ENCODE assay signal across 7 mouse cellular contexts in the genomic region with DNA sequence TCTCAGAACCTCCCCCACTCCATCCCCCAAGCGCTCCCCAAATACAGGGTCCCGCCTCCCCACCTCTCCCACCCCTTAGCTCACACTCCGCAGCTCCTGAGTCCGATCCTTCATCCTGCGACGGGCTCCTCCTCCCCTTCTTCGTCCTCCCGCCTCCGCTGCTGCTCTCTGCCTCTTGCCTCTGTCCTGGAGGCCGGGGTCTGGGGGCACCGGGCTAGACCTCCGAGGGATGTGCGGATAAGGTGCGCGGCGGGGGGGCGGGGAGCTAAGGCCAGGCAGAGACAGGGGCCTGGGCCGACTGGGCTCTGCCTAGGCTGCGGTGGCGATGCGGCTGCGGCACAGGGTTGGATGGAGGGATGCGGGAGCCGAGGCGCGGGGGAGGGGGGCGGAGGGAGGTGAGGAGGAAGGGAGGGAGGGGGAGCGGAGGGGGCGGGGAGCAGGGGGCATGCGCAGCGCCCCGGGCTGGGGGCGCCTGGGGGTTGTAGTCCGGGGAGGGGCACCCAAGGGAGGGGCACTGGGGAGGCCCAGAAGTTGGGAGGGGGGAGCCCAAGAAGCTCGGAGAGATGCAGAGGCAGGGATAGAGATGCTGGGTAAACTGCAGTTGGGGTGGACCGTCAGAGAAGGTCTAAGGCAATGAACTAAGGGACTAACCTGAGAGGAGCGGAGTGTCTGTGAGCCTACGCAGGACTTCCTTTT. TPM values are rescaled to one million over a fixed set of nuclear protein-coding genes. Genes with fewer than 3 reads are reported as not detected.
DNase-seq lines count a peak whose midpoint lies in the region; ATAC-seq and TF ChIP-seq lines count a peak whose summit lies in the region.

A gene (plus strand): TSS at position 119 of the 696 bp plus-strand sequence.
A gene (minus strand): TSS at position 374 of the 696 bp plus-strand sequence.

- H3K9ac ChIP-seq in ES-Bruce4 (ENCODE audit: low read depth, poor library complexity, severe bottlenecking): peak within 1 kb of the TSS; percentile 61
- H3K9ac ChIP-seq in ES-E14 (ENCODE audit: insufficient read depth, low read depth, low read length, poor library complexity, severe bottlenecking): peak within 1 kb of the TSS; percentile 59
- H3K9ac ChIP-seq in embryonic facial prominence, embryonic 11.5 days (replicated peaks; ENCODE audit: low read length): peak within 1 kb of the TSS; percentile 83
- peak within 1 kb of the TSS; percentile 90 for H3K9ac ChIP-seq in neural tube, embryonic 14.5 days (replicated peaks; ENCODE audit: low read depth, low read length)

- DNase-seq in ES-E14 (ENCODE audit: low read depth, low spot score): no peak
- peak; percentile 76 for DNase-seq in embryonic facial prominence, embryonic 11.5 days (ENCODE audit: low spot score)
- DNase-seq in heart, postnatal 4 days: peak; percentile 37
- DNase-seq in left cerebral cortex, postnatal 36 days (ENCODE audit: low spot score in 2 of 2): peak; percentile 57 to 79

- H3K4me3 ChIP-seq in ES-Bruce4 (ENCODE audit: low read depth, low read length) (peak within 1 kb of the TSS; percentile 78), ES-E14 (ENCODE audit: insufficient read depth in 1 of 2, low read depth in 1 of 2, low read length in 2 of 2, poor library complexity in 1 of 2, severe bottlenecking in 1 of 2) (peak within 1 kb of the TSS; percentile 79 to 83)
- peak within 1 kb of the TSS; percentile 73 for H3K4me3 ChIP-seq in embryonic facial prominence, embryonic 11.5 days (ENCODE audit: low read depth, low read length)
- peak within 1 kb of the TSS; percentile 72 for H3K4me3 ChIP-seq in neural tube, embryonic 14.5 days (ENCODE audit: low read depth, low read length)

- H3K9me3 ChIP-seq in ES-Bruce4 (replicated peaks; ENCODE audit: control insufficient read depth, insufficient read depth, low read length, poor library complexity, severe bottlenecking) (no peaks in the 10 kb centered on the region), ES-E14 (ENCODE audit: control insufficient read depth, insufficient read depth, low read depth, low read length) (no peaks in the 10 kb centered on the region)
- no peaks in the 10 kb centered on the region for H3K9me3 ChIP-seq in embryonic facial prominence, embryonic 11.5 days (replicated peaks; ENCODE audit: control insufficient read depth, low read length)
- no peaks in the 10 kb centered on the region for H3K9me3 ChIP-seq in neural tube, embryonic 14.5 days (ENCODE audit: control insufficient read depth, low read length)

- TF ChIP-seq POLR2A in ES-Bruce4 (IDR thresholded peaks at IDR 0.05; ENCODE audit: insufficient read depth, low read length): no peak

- no peak for TF ChIP-seq CTCF in ES-Bruce4 (IDR thresholded peaks at IDR 0.05; ENCODE audit: low read depth, low read length)

- peaks cover 2% of the 10 kb centered on the region for H3K4me1 ChIP-seq in ES-Bruce4 (ENCODE audit: control insufficient read depth, insufficient read depth, low read length)
- H3K4me1 ChIP-seq in ES-E14 (ENCODE audit: control insufficient read depth in 2 of 2, insufficient read depth in 2 of 2, low read length in 2 of 2, poor library complexity in 1 of 2): peaks cover 0 to 2% of the 10 kb centered on the region in 2 experiments; a peak in 1 of 4 replicates
- no peaks in the 10 kb centered on the region for H3K4me1 ChIP-seq in embryonic facial prominence, embryonic 11.5 days (ENCODE audit: control insufficient read depth, insufficient read depth, low read length)
- H3K4me1 ChIP-seq in neural tube, embryonic 14.5 days (ENCODE audit: control insufficient read depth, insufficient read depth, low read length): peaks cover 14% of the 10 kb centered on the region

- peak; percentile 81 for ATAC-seq in embryonic facial prominence, embryonic 11.5 days (replicated peaks; ENCODE audit: insufficient number of reproducible peaks, low FRiP score, low TSS enrichment, low read depth)
- peak; percentile 92 for ATAC-seq in neural tube, embryonic 14.5 days (ENCODE audit: low read depth)
- ATAC-seq in inflammation-experienced regulatory T-cells, adult 6 months: no peak

- H3K27ac ChIP-seq in ES-Bruce4 (ENCODE audit: insufficient read depth, low read length): no peak within 1 kb of the TSS
- no peak within 1 kb of the TSS for H3K27ac ChIP-seq in ES-E14 (ENCODE audit: insufficient read depth, low read depth, low read length, poor library complexity, severe bottlenecking)
- peak within 1 kb of the TSS; percentile 35; the same call in 1 of the 2 replicates for H3K27ac ChIP-seq in embryonic facial prominence, embryonic 11.5 days (replicated peaks; ENCODE audit: low read depth, low read length)
- H3K27ac ChIP-seq in neural tube, embryonic 14.5 days (ENCODE audit: low read depth, low read length): peak within 1 kb of the TSS; percentile 84

- in situ Hi-C loops in ES-E14 (cut with MboI; ENCODE audit: low sequenced_read_pairs in 2 of 2, unreplicated experiment in 2 of 2): no loop called here

- H3K36me3 ChIP-seq in ES-Bruce4 (ENCODE audit: control insufficient read depth, insufficient read depth, low read length, poor library complexity, severe bottlenecking) (no peaks in the 10 kb centered on the region), ES-E14 (ENCODE audit: control insufficient read depth, insufficient read depth, low read length, poor library complexity, severe bottlenecking) (no peaks in the 10 kb centered on the region)
- no peaks in the 10 kb centered on the region for H3K36me3 ChIP-seq in embryonic facial prominence, embryonic 11.5 days (replicated peaks; ENCODE audit: control insufficient read depth, insufficient read depth, low read depth, low read length)
- no peaks in the 10 kb centered on the region for H3K36me3 ChIP-seq in neural tube, embryonic 14.5 days (ENCODE audit: control insufficient read depth, insufficient read depth, low read length)

- H3K4me2 ChIP-seq in embryonic facial prominence, embryonic 11.5 days (ENCODE audit: low read depth, low read length): peak within 1 kb of the TSS; percentile 82
- peak within 1 kb of the TSS; percentile 79 for H3K4me2 ChIP-seq in neural tube, embryonic 14.5 days (ENCODE audit: low read depth, low read length)

- 3% methylated on average over 32 of the region's 38 CpGs for WGBS in embryonic facial prominence, embryonic 11.5 days
- 3% methylated on average over 29 of the region's 38 CpGs for WGBS in neural tube, embryonic 14.5 days

- intact Hi-C loops in left cerebral cortex, postnatal 36 days (cut with DNase I): loop anchor here (1.0 kb wide), 1 partner anchor 17 kb away; no protein-coding TSS in a partner anchor

- no peaks in the 10 kb centered on the region for H3K27me3 ChIP-seq in ES-Bruce4 (ENCODE audit: control insufficient read depth, insufficient read depth, low read length, poor library complexity, severe bottlenecking)
- H3K27me3 ChIP-seq in embryonic facial prominence, embryonic 11.5 days (ENCODE audit: control insufficient read depth, insufficient read depth, low read length): no peaks in the 10 kb centered on the region
- no peaks in the 10 kb centered on the region for H3K27me3 ChIP-seq in neural tube, embryonic 14.5 days (ENCODE audit: control insufficient read depth, insufficient read depth, low read length)

- TF ChIP-seq EP300 in ES-Bruce4 (IDR thresholded peaks at IDR 0.05; ENCODE audit: insufficient read depth, low read depth, low read length): no peak

TF ChIP-seq in ES-E14, 5 proteins besides CTCF, POLR2A, EP300 and RAD21:
- TF ChIP-seq CHD2 (IDR thresholded peaks at IDR 0.05; ENCODE audit: low read depth, low read length) (no peak), HCFC1 (IDR thresholded peaks at IDR 0.05; ENCODE audit: borderline replicate concordance, insufficient read depth, low read length) (peak; percentile 71; the same call in 1 of the 2 replicates)

RNA-seq across cellular contexts. Expression of the first gene that starts in this region (rescaled TPM):
- 122 and 126 TPM in 2 replicates for polyA plus RNA-seq in ES-Bruce4 (2011; ENCODE audit: insufficient read depth, insufficient read length, low read depth, missing spikeins)
- total RNA-seq in ES-E14 (2012; rRNA removed): 20.9 and 23.7 TPM in 2 replicates
- polyA plus RNA-seq in embryonic facial prominence, embryonic 11.5 days (2014; fragmentation: Nextera tagmentation; extraction: Ambion mirVana): 13.0 and 14.3 TPM in 2 replicates
- 10 to 100 TPM; 67.1 to 75.3 TPM for total RNA-seq in heart, postnatal 4 days (2021)
- total RNA-seq in left cerebral cortex, postnatal 36 days (2021): 10 to 100 TPM; 74.6 to 76.0 TPM
- 9.8 and 13.5 TPM in 2 replicates for polyA plus RNA-seq in neural tube, embryonic 14.5 days (2014; fragmentation: Nextera tagmentation; extraction: Ambion mirVana)
- polyA plus RNA-seq in inflammation-experienced regulatory T-cells, adult 6 months (2017; shearing (Covaris generic)): 10 to 100 TPM; 38.1 to 69.3 (median 57.4) TPM

RNA-seq across cellular contexts. Expression of the second gene that starts in this region (rescaled TPM):
- 6.9 and 8.5 TPM in 2 replicates for polyA plus RNA-seq in ES-Bruce4 (2011; ENCODE audit: insufficient read depth, insufficient read length, low read depth, missing spikeins)
- total RNA-seq in ES-E14 (2012; rRNA removed): 1.4 and 1.7 TPM in 2 replicates
- 4.7 and 4.9 TPM in 2 replicates for polyA plus RNA-seq in embryonic facial prominence, embryonic 11.5 days (2014; fragmentation: Nextera tagmentation; extraction: Ambion mirVana)
- 1 to 10 TPM in 1 of 2 experiments, under 1 TPM in 1; 0.90 to 1.2 TPM for total RNA-seq in heart, postnatal 4 days (2021)
- 100 to 1,000 TPM; 431 to 441 TPM for total RNA-seq in left cerebral cortex, postnatal 36 days (2021)
- 65.9 and 66.9 TPM in 2 replicates for polyA plus RNA-seq in neural tube, embryonic 14.5 days (2014; fragmentation: Nextera tagmentation; extraction: Ambion mirVana)
- under 1 TPM in 1 of 3 experiments, not detected in 2; 0.09 TPM for polyA plus RNA-seq in inflammation-experienced regulatory T-cells, adult 6 months (2017; shearing (Covaris generic))

Comparison
In these comparisons a context has a peak if more than half of its experiments do, and no peak if none do; other contexts are left out.
1. RNA of the second gene that starts in this region (total RNA-seq): 431 to 441 TPM in left cerebral cortex, postnatal 36 days; 1.4 to 1.7 TPM in ES-E14 and 0.90 to 1.2 TPM in heart, postnatal 4 days; every median in the first group is over 100 times any median in the second.
2. H3K27ac ChIP-seq: peak in embryonic facial prominence, embryonic 11.5 days (single experiment) and neural tube, embryonic 14.5 days (single experiment); none in ES-Bruce4 (single experiment) and ES-E14 (single experiment).
3. Peak in every context shown above with its lines, with median percentiles within 50 percentile points of each other: H3K4me3 ChIP-seq and H3K9ac ChIP-seq.